Mouse (Mus musculus): ENCODE results near the gene Rcc1l. TPM values are rescaled to one million over a fixed set of nuclear protein-coding genes. Genes with fewer than 3 reads are reported as not detected.
A peak's percentile ranks its signal among the peaks of the same experiment; 100 is the strongest.

Rcc1l gene
- 10.1 and 11.1 TPM in 2 replicates for polyA plus RNA-seq (2011; ENCODE audit: insufficient read length, low read depth, missing spikeins)

DNA sequence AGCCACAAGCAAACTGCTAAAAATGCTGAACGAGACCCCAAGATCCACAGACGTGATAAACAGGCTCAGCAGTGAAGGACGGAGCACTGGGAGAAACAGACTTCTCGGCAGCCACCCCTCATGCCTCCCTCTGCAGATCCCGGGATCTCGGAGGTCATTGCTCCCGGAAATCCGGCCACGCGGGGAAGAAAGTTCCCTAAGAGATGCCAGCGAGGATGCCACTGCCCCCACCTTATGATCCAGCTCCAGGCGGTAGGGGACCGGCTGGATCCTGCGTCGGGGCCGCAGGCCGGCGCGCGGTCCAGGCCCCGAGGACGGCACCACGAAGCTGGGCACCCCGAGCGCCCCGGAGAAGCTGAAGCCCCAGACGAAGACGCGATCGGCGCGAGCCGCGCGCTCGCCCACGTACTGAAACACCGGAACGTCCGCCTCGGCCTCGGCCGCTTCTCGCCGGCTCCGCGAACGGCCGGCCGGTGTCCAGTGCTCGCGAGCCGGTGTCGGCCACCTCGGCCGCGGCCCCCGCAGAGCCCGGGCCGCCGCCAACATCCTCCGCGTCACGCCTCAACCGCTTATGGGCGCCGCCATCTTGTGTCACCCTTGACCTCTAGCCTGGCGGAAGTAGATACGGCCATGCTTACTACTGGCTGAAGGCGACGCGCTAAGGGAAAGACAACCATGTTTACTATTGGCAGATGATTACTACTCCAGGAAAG lies at the start of gene Rcc1l:
Gene Rcc1l, minus strand, starts transcription at position 606 of the 713 bp plus-strand sequence.
- Histone ChIP-seq H3K4me1 (ENCODE audit: control insufficient read depth, insufficient read depth, low read length) (0 out of 2 replicates have a peak, but pooled peaks cover 2% of the 10 kb centered on the region), H3K27ac (ENCODE audit: insufficient read depth, low read length) (peak within 1 kb of the TSS; percentile 64), H3K4me3 (ENCODE audit: insufficient read depth, low read length) (peak within 1 kb of the TSS; percentile 79)
- TF ChIP-seq POLR2A (IDR thresholded peaks at IDR 0.05; ENCODE audit: low read depth, low read length) (peak; percentile 68), CTCF (IDR thresholded peaks at IDR 0.05; ENCODE audit: borderline replicate concordance, insufficient read depth, low read length) (no peak)

GRCm38 (mm10) chr5:134225110-134225901 lies 48.7 kb upstream of the Rcc1l start:
- H3K4me3 ChIP-seq (ENCODE audit: insufficient read depth, low read length): no peak overlapping the region
- no peak for TF ChIP-seq POLR2A (IDR thresholded peaks at IDR 0.05; ENCODE audit: low read depth, low read length)
- no peak overlapping the region for H3K27ac ChIP-seq (ENCODE audit: insufficient read depth, low read length)
- H3K4me1 ChIP-seq (ENCODE audit: control insufficient read depth, insufficient read depth, low read length): no peaks in the 10 kb centered on the region

- Histone ChIP-seq H3K27ac (ENCODE audit: insufficient read depth, low read length) (no peak overlapping the region), H3K4me1 (ENCODE audit: control insufficient read depth, insufficient read depth, low read length) (no peaks in the 10 kb centered on the region), H3K4me3 (ENCODE audit: insufficient read depth, low read length) (no peak overlapping the region)
- no peak for TF ChIP-seq POLR2A (IDR thresholded peaks at IDR 0.05; ENCODE audit: low read depth, low read length)
- TF ChIP-seq CTCF (IDR thresholded peaks at IDR 0.05; ENCODE audit: borderline replicate concordance, insufficient read depth, low read length): no peak
Measured at GRCm38 (mm10) chr5:134221708-134222150, 45.2 kb upstream of the Rcc1l start.

GRCm38 (mm10) chr5:134221278-134221677 lies 44.7 kb upstream of the Rcc1l start:
- Histone ChIP-seq H3K4me3 (ENCODE audit: insufficient read depth, low read length) (no peak overlapping the region), H3K27ac (ENCODE audit: insufficient read depth, low read length) (no peak overlapping the region), H3K4me1 (ENCODE audit: control insufficient read depth, insufficient read depth, low read length) (no peaks in the 10 kb centered on the region)
- TF ChIP-seq POLR2A (IDR thresholded peaks at IDR 0.05; ENCODE audit: low read depth, low read length): no peak

DNA sequence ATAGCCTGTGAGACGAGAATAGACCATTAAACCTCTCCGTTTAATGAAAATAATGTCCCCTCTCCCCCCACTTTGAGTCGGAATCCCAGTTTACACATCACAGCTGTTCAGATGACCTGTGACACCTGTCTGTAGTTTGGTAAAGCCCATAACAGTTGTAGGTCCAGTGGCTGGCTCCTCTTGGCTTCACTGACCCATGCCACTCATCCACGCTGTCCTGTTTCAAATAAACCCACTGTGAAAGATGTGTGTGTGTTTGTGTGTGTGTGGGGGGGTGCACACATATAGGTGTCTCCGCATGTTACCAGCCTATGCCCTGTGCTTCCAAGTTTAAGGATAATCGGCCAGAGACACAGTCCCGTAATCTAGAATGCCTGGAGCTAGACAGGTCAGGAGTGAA lies 41.3 kb upstream of the Rcc1l start:
- H3K4me1 ChIP-seq (ENCODE audit: control insufficient read depth, insufficient read depth, low read length): no peaks in the 10 kb centered on the region
- H3K27ac ChIP-seq (ENCODE audit: insufficient read depth, low read length): no peak overlapping the region
- TF ChIP-seq POLR2A (IDR thresholded peaks at IDR 0.05; ENCODE audit: low read depth, low read length) (no peak), CTCF (IDR thresholded peaks at IDR 0.05; ENCODE audit: borderline replicate concordance, insufficient read depth, low read length) (no peak)
- H3K4me3 ChIP-seq (ENCODE audit: insufficient read depth, low read length): no peak overlapping the region

DNA sequence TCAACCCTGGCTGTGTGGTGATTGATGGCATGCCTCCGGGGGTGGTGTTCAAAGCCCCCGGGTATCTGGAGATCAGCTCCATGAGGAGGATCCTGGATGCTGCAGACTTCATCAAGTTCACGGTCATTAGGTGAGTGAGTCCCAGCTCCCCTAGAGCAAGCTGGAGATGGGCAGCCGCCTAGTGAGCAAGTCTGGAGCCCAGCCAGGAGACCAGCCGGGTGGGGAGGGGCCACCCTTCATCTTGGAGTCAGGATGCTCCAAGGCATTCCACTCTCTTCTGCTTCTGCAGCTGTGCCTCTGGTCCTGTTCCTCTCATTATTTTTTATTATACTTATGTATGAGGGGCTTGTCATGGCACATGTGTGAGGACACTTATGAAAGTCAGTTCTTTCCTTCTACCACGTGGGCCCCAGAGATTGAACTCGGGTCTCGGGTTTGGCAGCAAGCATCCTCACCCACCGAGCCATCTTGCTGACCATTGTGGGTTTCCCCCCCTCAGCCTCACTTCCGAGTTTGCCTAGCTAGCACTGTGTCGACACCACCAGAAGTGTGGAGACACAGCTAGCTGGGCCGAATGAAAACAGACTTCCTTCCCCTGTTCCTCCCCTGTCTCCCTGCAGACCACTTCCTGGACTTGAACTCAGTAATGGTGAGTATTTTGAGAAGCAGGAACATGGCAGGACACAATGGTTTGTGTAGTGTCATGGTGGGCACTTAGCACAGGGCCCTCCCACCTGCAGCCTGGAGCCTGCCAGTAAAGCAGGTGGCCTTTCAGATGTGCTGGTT lies 37.6 kb upstream of the Rcc1l start:
- H3K27ac ChIP-seq (ENCODE audit: insufficient read depth, low read length): no peak overlapping the region
- H3K4me3 ChIP-seq (ENCODE audit: insufficient read depth, low read length): no peak overlapping the region
- no peak for TF ChIP-seq CTCF (IDR thresholded peaks at IDR 0.05; ENCODE audit: borderline replicate concordance, insufficient read depth, low read length)
- no peak for TF ChIP-seq POLR2A (IDR thresholded peaks at IDR 0.05; ENCODE audit: low read depth, low read length)
- H3K4me1 ChIP-seq (ENCODE audit: control insufficient read depth, insufficient read depth, low read length): no peaks in the 10 kb centered on the region

GRCm38 (mm10) chr5:134209931-134210554 lies 33.5 kb upstream of the Rcc1l start:
- Histone ChIP-seq H3K4me1 (ENCODE audit: control insufficient read depth, insufficient read depth, low read length) (no peaks in the 10 kb centered on the region), H3K4me3 (ENCODE audit: insufficient read depth, low read length) (no peak overlapping the region), H3K27ac (ENCODE audit: insufficient read depth, low read length) (no peak overlapping the region)
- TF ChIP-seq CTCF (IDR thresholded peaks at IDR 0.05; ENCODE audit: borderline replicate concordance, insufficient read depth, low read length): no peak
- no peak for TF ChIP-seq POLR2A (IDR thresholded peaks at IDR 0.05; ENCODE audit: low read depth, low read length)

DNA sequence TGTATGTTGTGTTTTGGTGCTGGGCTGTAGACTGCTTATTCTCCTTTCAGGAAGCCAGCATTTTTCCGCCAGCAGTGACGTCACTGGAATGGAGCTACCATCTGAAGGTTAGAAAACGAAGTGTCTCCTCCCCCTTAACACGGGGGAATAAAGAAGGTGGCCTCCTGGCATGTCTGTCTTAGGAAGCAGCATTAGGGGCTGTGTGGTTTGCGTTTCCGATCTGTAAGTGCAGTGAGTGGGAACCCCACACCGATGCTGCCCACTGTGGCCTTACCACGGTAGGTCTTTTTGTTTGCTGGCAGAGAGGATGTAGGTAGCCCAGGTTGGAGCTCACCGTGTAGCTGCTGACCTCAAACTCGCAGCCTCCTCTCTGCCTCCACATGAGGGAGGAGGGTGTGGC lies 30.1 kb upstream of the Rcc1l start:
- H3K4me1 ChIP-seq (ENCODE audit: control insufficient read depth, insufficient read depth, low read length): no peaks in the 10 kb centered on the region
- no peak overlapping the region for H3K4me3 ChIP-seq (ENCODE audit: insufficient read depth, low read length)
- no peak for TF ChIP-seq CTCF (IDR thresholded peaks at IDR 0.05; ENCODE audit: borderline replicate concordance, insufficient read depth, low read length)
- TF ChIP-seq POLR2A (IDR thresholded peaks at IDR 0.05; ENCODE audit: low read depth, low read length): no peak
- H3K27ac ChIP-seq (ENCODE audit: insufficient read depth, low read length): no peak overlapping the region

GRCm38 (mm10) chr5:134193664-134194063 lies 17.1 kb upstream of the Rcc1l start:
- H3K4me3 ChIP-seq (ENCODE audit: insufficient read depth, low read length): no peak overlapping the region
- no peak overlapping the region for H3K27ac ChIP-seq (ENCODE audit: insufficient read depth, low read length)
- H3K4me1 ChIP-seq (ENCODE audit: control insufficient read depth, insufficient read depth, low read length): no peaks in the 10 kb centered on the region
- TF ChIP-seq CTCF (IDR thresholded peaks at IDR 0.05; ENCODE audit: borderline replicate concordance, insufficient read depth, low read length) (no peak), POLR2A (IDR thresholded peaks at IDR 0.05; ENCODE audit: low read depth, low read length) (no peak)
